ENCODE assay signal across 9 mouse cellular contexts in genomic region chr5:127592854-127593253, GRCm38 (mm10). TPM values are rescaled to one million over a fixed set of nuclear protein-coding genes. Genes with fewer than 3 reads are reported as not detected.
DNase-seq lines count a peak whose midpoint lies in the region; ATAC-seq and TF ChIP-seq lines count a peak whose summit lies in the region.
"Had no signal": no experiment of that assay in that cellular context is flagged by ENCODE, and none has a peak within 500 bp of the region (broad histone marks: within the 10 kb centered on the region; RNA-seq: fewer than 3 reads in every experiment).

No protein-coding gene starts in this region.

- no peak overlapping the region for H3K4me3 ChIP-seq in intestine, postnatal 0 days (ENCODE audit: low read depth, low read length)
- H3K4me3 ChIP-seq in intestine, embryonic 15.5 days (replicated peaks) = no peak overlapping the region
- H3K4me3 ChIP-seq in stomach, postnatal 0 days (ENCODE audit: low read depth, low read length) = no peak overlapping the region

- 79% methylated on average over 6 of the region's 6 CpGs for WGBS in intestine, postnatal 0 days
- 78% methylated on average over 6 of the region's 6 CpGs for WGBS in intestine, embryonic 15.5 days
- WGBS in stomach, postnatal 0 days = 79% methylated on average over 6 of the region's 6 CpGs

- ATAC-seq in intestine, postnatal 0 days = no peak
- ATAC-seq in intestine, embryonic 15.5 days = no peak
- ATAC-seq in stomach, postnatal 0 days (ENCODE audit: low FRiP score, low TSS enrichment) = no peak
- no peak for ATAC-seq in monocyte, adult 5-6 weeks (replicated peaks; ENCODE audit: insufficient number of reproducible peaks, low FRiP score, low TSS enrichment, poor library complexity, severe bottlenecking)

- no peak for TF ChIP-seq EP300 in stomach, postnatal 0 days (optimal IDR thresholded peaks at IDR 0.05)

- H3K27ac ChIP-seq in intestine, postnatal 0 days (ENCODE audit: low read depth, low read length) = no peak overlapping the region
- no peak overlapping the region for H3K27ac ChIP-seq in intestine, embryonic 15.5 days
- no peak overlapping the region for H3K27ac ChIP-seq in stomach, postnatal 0 days (replicated peaks)

- TF ChIP-seq CTCF in intestine, postnatal 0 days (IDR thresholded peaks at IDR 0.05; ENCODE audit: low read depth) = peak; percentile 70
- peak; percentile 72 for TF ChIP-seq CTCF in stomach, postnatal 0 days (IDR thresholded peaks at IDR 0.05; ENCODE audit: low read depth)

- H3K4me1 ChIP-seq in intestine, postnatal 0 days (replicated peaks; ENCODE audit: control insufficient read depth, insufficient read depth, low read length) = no peaks in the 10 kb centered on the region
- H3K4me1 ChIP-seq in intestine, embryonic 15.5 days (replicated peaks) = no peaks in the 10 kb centered on the region
- H3K4me1 ChIP-seq in stomach, postnatal 0 days (replicated peaks; ENCODE audit: control insufficient read depth, insufficient read depth) = no peaks in the 10 kb centered on the region

- no peak overlapping the region for H3K9ac ChIP-seq in intestine, postnatal 0 days (ENCODE audit: low read depth, low read length)
- no peak overlapping the region for H3K9ac ChIP-seq in intestine, embryonic 15.5 days
- H3K9ac ChIP-seq in stomach, postnatal 0 days (ENCODE audit: low read length) = no peak overlapping the region

- peak; percentile 26 for DNase-seq in thymus, postnatal 4 days
- DNase-seq in thymus, postnatal 36 days = no peak
- DNase-seq in embryo, embryonic 11 days = peak; percentile 28
- peak; percentile 27 for DNase-seq in stomach, postnatal 0 days (ENCODE audit: low spot score)
- DNase-seq in ovary, postnatal 14 days (ENCODE audit: low spot score) = no peak

- H3K27me3 ChIP-seq in intestine, postnatal 0 days (replicated peaks; ENCODE audit: control insufficient read depth, insufficient read depth, low read length) = no peaks in the 10 kb centered on the region
- H3K27me3 ChIP-seq in intestine, embryonic 15.5 days (replicated peaks) = no peaks in the 10 kb centered on the region
- no peaks in the 10 kb centered on the region for H3K27me3 ChIP-seq in stomach, postnatal 0 days (ENCODE audit: control insufficient read depth, insufficient read depth, low read length)

- no peak overlapping the region for H3K4me2 ChIP-seq in intestine, postnatal 0 days (replicated peaks; ENCODE audit: low read depth)
- H3K4me2 ChIP-seq in intestine, embryonic 15.5 days (replicated peaks) = no peak overlapping the region
- H3K4me2 ChIP-seq in stomach, postnatal 0 days (replicated peaks; ENCODE audit: low read depth) = no peak overlapping the region

- H3K9me3 ChIP-seq in intestine, postnatal 0 days (ENCODE audit: control insufficient read depth) = no peaks in the 10 kb centered on the region
- H3K9me3 ChIP-seq in intestine, embryonic 15.5 days = no peaks in the 10 kb centered on the region
- no peaks in the 10 kb centered on the region for H3K9me3 ChIP-seq in stomach, postnatal 0 days (ENCODE audit: control insufficient read depth, low read length)

- H3K36me3 ChIP-seq in intestine, postnatal 0 days (ENCODE audit: control insufficient read depth, insufficient read depth) = peaks cover 55% of the 10 kb centered on the region
- peaks cover 27% of the 10 kb centered on the region for H3K36me3 ChIP-seq in intestine, embryonic 15.5 days
- H3K36me3 ChIP-seq in stomach, postnatal 0 days (ENCODE audit: control insufficient read depth, insufficient read depth, low read length) = peaks cover 23% of the 10 kb centered on the region

RNA-seq across cellular contexts. Expression of gene Glt1d1, which starts 39.2 kb away (rescaled TPM):
- polyA plus RNA-seq in intestine, postnatal 0 days (2015; fragmentation: Nextera tagmentation; extraction: Ambion mirVana) = 0.04 TPM in 1 of 2 replicates, not detected in the other
- 0.63 and 0.78 TPM in 2 replicates for polyA plus RNA-seq in intestine, embryonic 15.5 days (2015; fragmentation: Nextera tagmentation; extraction: Ambion mirVana)
- 0.40 and 0.77 TPM in 2 replicates for polyA plus RNA-seq in stomach, postnatal 0 days (2015; fragmentation: Nextera tagmentation; extraction: Ambion mirVana)
- total RNA-seq in monocyte, adult 5-6 weeks (2017) = 2.6 to 6.2 TPM (median 2.7 TPM) in 3 replicates
- total RNA-seq: heart, adult 8-10 months had no signal

RNA-seq across cellular contexts. Expression of gene Slc15a4, which starts 39.8 kb away (rescaled TPM):
- 6.9 and 8.6 TPM in 2 replicates for polyA plus RNA-seq in intestine, postnatal 0 days (2015; fragmentation: Nextera tagmentation; extraction: Ambion mirVana)
- polyA plus RNA-seq in intestine, embryonic 15.5 days (2015; fragmentation: Nextera tagmentation; extraction: Ambion mirVana) = 18.1 and 19.2 TPM in 2 replicates
- 10.6 and 11.0 TPM in 2 replicates for polyA plus RNA-seq in stomach, postnatal 0 days (2015; fragmentation: Nextera tagmentation; extraction: Ambion mirVana)
- 143 to 291 TPM (median 159 TPM) in 3 replicates for total RNA-seq in monocyte, adult 5-6 weeks (2017)

Comparison
In these comparisons a context has a peak if more than half of its experiments do, and no peak if none do; other contexts are left out.
1. DNase-seq: peak in thymus, postnatal 4 days (single experiment), embryo, embryonic 11 days (single experiment) and stomach, postnatal 0 days (single experiment); none in thymus, postnatal 36 days (0 of 2) and ovary, postnatal 14 days (single experiment).